In genomic region chr3:123208891-123209290, GRCm38 (mm10) we compare ENCODE assay signal across 24 mouse cellular contexts.
"Had no signal": no experiment of that assay in that cellular context is flagged by ENCODE, and none has a peak within 500 bp of the region (broad histone marks: within the 10 kb centered on the region; RNA-seq: fewer than 3 reads in every experiment).

No protein-coding gene starts in this region.

- H3K27ac ChIP-seq: liver, embryonic 15.5 days; lung, embryonic 15.5 days; macrophage; midbrain, embryonic 10.5 days; midbrain, embryonic 12.5 days; neural tube, embryonic 13.5 days; neural tube, embryonic 15.5 days; stomach, embryonic 15.5 days had no signal

- DNase-seq: liver, postnatal 0 days; lung, adult 2 months; lung, postnatal 14 days; lung, postnatal 36 days; midbrain, embryonic 14.5 days; retina, postnatal 1 day; right cerebral cortex, adult 18-20 months; right cerebral cortex, postnatal 25 days; right cerebral cortex, postnatal 4 days; spleen, adult 18-20 months; thymus, adult 2 months; thymus, postnatal 25 days; thymus, postnatal 4 days had no signal

- ATAC-seq: liver, postnatal 0 days; lung, postnatal 0 days; midbrain, embryonic 16.5 days had no signal

- H3K4me3 ChIP-seq: liver, embryonic 15.5 days; lung, embryonic 15.5 days; midbrain, embryonic 10.5 days; midbrain, embryonic 12.5 days; myocyte; neural tube, embryonic 13.5 days; neural tube, embryonic 15.5 days; stomach, embryonic 15.5 days had no signal

- H3K27me3 ChIP-seq: liver, embryonic 15.5 days; lung, embryonic 15.5 days; midbrain, embryonic 12.5 days; neural tube, embryonic 13.5 days; neural tube, embryonic 15.5 days; stomach, embryonic 15.5 days had no signal

- H3K9me3 ChIP-seq: liver, embryonic 15.5 days; lung, embryonic 15.5 days; midbrain, embryonic 10.5 days; midbrain, embryonic 12.5 days; neural tube, embryonic 13.5 days; neural tube, embryonic 15.5 days; stomach, embryonic 15.5 days had no signal

- H3K36me3 ChIP-seq: liver, embryonic 15.5 days; lung, embryonic 15.5 days; midbrain, embryonic 10.5 days; midbrain, embryonic 12.5 days; neural tube, embryonic 13.5 days; neural tube, embryonic 15.5 days; stomach, embryonic 15.5 days had no signal

- H3K9ac ChIP-seq: liver, embryonic 15.5 days; liver, postnatal 0 days; lung, embryonic 15.5 days; midbrain, embryonic 12.5 days; neural tube, embryonic 13.5 days; neural tube, embryonic 15.5 days; stomach, embryonic 15.5 days had no signal

- H3K4me1 ChIP-seq: liver, embryonic 15.5 days; midbrain, embryonic 10.5 days; midbrain, embryonic 12.5 days; neural tube, embryonic 13.5 days; neural tube, embryonic 15.5 days; stomach, embryonic 15.5 days had no signal

- H3K4me2 ChIP-seq: liver, embryonic 15.5 days; lung, embryonic 15.5 days; midbrain, embryonic 12.5 days; neural tube, embryonic 13.5 days; neural tube, embryonic 15.5 days; stomach, embryonic 15.5 days had no signal
